Mouse (Mus musculus): ENCODE measurements around the gene Mmp11. TPM values are rescaled to one million over a fixed set of nuclear protein-coding genes. Genes with fewer than 3 reads are reported as not detected.
"Not testable (repeated sequence)": the region's sequence is repeated elsewhere in the genome, so short reads cannot be mapped to it uniquely, and the experiment has no call there.

Mmp11 gene
- polyA plus RNA-seq, 1 experiment, result 28.8 TPM

DNA sequence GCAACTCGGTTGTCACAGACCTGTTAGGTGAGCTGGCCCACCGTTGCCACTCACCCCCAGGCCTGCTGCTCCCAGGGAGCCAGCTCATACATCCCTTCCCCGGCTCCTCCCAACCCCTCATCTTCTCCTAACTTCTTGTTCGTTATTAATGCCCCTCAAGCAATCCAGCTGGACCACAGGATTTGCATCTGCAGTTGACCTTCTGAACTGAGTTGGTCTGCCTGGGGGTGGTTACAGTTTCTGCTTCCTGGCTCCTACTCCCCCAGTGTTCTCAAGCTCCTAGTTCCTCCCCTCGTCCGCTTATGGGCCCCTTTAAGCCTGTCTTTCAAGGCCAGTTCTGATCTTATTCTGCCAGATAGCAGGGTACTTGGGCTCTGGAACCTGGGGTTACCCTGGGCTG lies 41.7 kb downstream of the Mmp11 start:
- DNase-seq (ENCODE audit: low read depth), result no peak
- TF ChIP-seq CTCF (IDR thresholded peaks at IDR 0.05; ENCODE audit: borderline replicate concordance, extremely low read depth, insufficient read depth, insufficient read length) (no peak), POLR2A (IDR thresholded peaks at IDR 0.05; ENCODE audit: borderline replicate concordance, extremely low read depth, insufficient read depth, insufficient read length, poor library complexity, severe bottlenecking) (no peak)

DNA sequence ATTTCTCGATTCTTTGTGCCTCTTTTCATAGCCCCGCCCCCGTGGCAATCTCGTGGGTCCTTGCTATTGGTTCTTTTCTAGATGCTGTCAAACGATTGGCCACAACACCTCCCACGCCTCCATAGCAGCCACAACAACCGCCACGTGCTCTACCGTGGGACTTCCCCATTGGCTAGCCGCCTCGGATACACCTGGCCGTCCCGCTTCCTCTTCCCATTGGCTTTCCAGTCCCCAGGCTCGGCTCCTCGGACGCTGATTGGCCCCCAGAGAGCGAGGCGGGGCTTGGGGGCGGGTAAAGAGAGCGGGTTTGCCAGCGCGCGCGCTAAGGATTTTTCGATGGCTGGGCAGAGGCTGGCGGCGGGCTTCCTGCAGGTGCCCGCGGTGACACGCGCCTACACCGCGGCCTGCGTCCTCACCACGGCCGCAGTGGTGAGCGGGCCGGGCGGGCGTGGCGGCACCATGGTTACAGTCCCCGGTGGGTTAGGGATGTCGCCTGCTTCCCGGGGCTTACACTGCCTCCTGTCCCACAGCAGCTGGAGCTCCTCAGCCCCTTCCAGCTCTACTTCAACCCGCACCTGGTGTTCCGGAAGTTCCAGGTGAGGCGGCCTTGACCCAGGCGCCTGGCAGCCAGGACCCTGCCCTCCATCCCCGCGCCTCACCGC lies 43.1 kb downstream of the Mmp11 start, which contains the start of gene Derl3:
Gene Derl3, plus strand, starts transcription at position 325 of the 662 bp plus-strand sequence.
- TF ChIP-seq POLR2A (IDR thresholded peaks at IDR 0.05; ENCODE audit: borderline replicate concordance, extremely low read depth, insufficient read depth, insufficient read length, poor library complexity, severe bottlenecking) (no peak), CTCF (IDR thresholded peaks at IDR 0.05; ENCODE audit: borderline replicate concordance, extremely low read depth, insufficient read depth, insufficient read length) (no peak)
- DNase-seq (ENCODE audit: low read depth), result peak; percentile 99

DNA sequence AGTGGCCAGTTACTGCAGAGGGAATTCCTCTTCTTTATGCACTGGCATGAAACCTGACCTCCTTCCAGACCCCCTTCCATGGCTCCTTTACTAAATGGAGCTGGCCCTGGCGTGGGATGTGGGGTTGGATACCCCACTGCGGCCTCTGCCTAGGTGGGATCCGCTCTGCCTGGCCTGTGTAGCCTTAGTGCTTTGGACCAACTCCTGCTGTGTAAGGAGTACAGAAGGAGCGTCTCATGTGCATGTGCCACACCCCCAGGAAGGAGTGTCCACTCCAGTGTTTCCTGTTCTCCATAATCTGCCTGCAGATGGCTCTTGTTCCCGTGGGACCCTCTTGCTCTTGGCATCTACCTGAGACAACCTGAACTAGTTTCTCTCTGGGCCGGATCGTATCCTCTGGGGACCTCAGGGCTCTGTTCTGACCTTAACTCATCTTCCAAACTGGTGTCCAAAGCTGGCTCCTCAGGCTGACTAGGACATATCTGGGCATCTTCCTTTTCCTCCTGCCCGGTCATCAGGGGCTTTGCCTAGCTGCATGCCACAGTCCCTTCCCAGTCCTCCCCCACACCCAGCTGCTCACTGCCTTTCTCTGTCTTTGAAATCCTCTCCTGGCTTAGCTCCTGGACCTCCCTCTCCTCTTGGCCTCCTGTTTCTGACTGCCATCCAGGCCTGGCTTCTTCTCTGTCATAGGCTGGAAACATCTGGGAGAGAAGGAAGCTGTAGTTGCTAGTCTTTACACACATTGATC lies 46.7 kb downstream of the Mmp11 start:
- no peak for TF ChIP-seq CTCF (IDR thresholded peaks at IDR 0.05; ENCODE audit: borderline replicate concordance, extremely low read depth, insufficient read depth, insufficient read length)
- no peak for TF ChIP-seq POLR2A (IDR thresholded peaks at IDR 0.05; ENCODE audit: borderline replicate concordance, extremely low read depth, insufficient read depth, insufficient read length, poor library complexity, severe bottlenecking)
- DNase-seq (ENCODE audit: low read depth), result no peak

DNA sequence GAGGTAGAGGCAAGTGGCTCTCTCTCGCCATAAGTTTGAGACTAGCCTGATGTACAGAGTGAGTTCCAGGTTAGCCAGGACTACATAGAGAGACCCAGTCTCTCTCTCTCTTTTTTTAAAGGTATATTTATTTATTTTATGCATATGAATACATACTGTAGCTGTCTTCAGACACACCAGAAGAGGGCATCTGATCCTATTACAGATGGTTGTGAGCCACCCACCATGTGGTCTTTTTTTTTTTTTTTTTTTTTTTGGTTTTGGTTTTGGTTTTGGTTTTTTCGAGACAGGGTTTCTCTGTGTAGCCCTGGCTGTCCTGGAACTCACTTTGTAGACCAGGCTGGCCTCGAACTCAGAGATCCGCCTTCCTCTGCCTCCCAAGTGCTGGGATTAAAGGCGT lies 48.8 kb downstream of the Mmp11 start:
- DNase-seq (ENCODE audit: low read depth), result not testable (repeated sequence)

DNA sequence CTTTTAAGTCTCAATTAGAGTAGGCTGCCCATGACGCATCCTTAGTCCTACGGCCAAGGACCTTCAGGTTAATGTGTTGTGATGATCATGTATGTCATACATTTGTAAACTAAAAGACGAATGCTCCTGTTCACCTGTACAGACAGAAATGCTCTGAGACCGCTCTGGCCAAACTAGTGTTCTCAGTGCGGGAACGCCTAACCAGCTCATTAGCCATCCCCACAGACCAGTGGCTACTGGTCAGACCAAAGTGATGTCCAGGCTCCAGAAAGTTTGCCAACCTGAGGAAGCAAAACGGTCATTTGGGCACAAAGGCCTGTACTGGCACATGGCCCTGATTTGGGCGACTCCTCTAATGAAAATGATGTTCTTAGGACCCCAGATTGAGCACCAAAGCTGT lies 51.6 kb downstream of the Mmp11 start:
- TF ChIP-seq POLR2A (IDR thresholded peaks at IDR 0.05; ENCODE audit: borderline replicate concordance, extremely low read depth, insufficient read depth, insufficient read length, poor library complexity, severe bottlenecking) (no peak), CTCF (IDR thresholded peaks at IDR 0.05; ENCODE audit: borderline replicate concordance, extremely low read depth, insufficient read depth, insufficient read length) (no peak)
- DNase-seq (ENCODE audit: low read depth), result no peak

DNA sequence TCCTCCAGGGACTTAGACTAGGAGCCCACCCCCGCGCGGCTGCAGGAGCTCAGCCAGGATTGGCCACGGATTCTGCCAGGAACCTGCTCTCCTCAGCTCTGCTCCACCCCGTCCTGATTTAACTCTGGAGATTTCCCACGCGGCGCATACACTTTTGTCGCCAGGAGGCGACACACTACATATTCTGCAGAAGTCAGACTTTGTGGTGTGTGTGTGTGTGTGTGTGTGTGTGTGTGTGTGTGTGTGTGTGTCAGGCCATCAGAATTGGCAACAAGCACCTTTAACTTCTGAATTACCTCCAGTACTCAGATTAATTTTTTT lies 53.1 kb downstream of the Mmp11 start:
- peak; percentile 89 for DNase-seq (ENCODE audit: low read depth)
- TF ChIP-seq POLR2A (IDR thresholded peaks at IDR 0.05; ENCODE audit: borderline replicate concordance, extremely low read depth, insufficient read depth, insufficient read length, poor library complexity, severe bottlenecking) (no peak), CTCF (IDR thresholded peaks at IDR 0.05; ENCODE audit: borderline replicate concordance, extremely low read depth, insufficient read depth, insufficient read length) (peak; percentile 54; the same call in 1 of the 2 replicates)

DNA sequence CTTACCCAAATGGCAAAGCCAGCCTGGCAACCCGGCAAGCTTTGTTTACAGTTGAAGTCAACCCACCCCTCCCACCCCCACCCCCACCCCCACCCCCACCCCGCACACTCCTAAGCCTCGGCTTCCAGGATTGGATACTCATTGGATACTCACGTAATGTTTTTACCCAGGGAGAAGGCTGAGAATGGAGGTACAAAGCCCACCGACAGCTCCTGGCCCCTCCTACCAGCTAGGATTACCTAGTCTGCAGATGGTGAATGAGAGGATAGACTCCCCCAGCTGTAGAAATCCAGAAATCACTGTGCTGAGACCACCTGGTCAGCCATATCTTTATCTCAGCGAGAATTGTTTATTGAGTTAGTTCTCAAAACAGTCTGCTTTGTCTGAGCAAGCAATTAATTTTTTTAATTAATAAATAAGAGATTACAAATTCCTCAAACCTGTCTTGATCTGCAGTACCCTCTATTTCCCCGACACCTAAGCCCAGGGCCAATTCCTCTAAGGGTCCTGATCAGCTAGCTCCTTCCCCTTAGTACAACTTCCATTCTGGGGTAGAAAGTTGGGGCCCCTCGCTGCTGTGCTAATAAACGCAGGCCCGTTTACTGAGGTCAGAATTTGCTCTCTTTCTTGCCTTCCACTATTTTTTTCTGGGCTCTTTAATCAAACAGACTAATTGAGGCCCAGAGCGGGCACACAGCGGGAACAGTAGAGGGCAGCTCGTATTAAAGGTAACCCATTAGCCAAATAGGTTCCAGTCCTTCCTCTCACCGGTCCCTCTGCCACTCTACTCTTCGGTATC lies 53.7 kb downstream of the Mmp11 start:
- peak; percentile 52 for DNase-seq (ENCODE audit: low read depth)
- TF ChIP-seq POLR2A (IDR thresholded peaks at IDR 0.05; ENCODE audit: borderline replicate concordance, extremely low read depth, insufficient read depth, insufficient read length, poor library complexity, severe bottlenecking) (no peak), CTCF (IDR thresholded peaks at IDR 0.05; ENCODE audit: borderline replicate concordance, extremely low read depth, insufficient read depth, insufficient read length) (no peak)

DNA sequence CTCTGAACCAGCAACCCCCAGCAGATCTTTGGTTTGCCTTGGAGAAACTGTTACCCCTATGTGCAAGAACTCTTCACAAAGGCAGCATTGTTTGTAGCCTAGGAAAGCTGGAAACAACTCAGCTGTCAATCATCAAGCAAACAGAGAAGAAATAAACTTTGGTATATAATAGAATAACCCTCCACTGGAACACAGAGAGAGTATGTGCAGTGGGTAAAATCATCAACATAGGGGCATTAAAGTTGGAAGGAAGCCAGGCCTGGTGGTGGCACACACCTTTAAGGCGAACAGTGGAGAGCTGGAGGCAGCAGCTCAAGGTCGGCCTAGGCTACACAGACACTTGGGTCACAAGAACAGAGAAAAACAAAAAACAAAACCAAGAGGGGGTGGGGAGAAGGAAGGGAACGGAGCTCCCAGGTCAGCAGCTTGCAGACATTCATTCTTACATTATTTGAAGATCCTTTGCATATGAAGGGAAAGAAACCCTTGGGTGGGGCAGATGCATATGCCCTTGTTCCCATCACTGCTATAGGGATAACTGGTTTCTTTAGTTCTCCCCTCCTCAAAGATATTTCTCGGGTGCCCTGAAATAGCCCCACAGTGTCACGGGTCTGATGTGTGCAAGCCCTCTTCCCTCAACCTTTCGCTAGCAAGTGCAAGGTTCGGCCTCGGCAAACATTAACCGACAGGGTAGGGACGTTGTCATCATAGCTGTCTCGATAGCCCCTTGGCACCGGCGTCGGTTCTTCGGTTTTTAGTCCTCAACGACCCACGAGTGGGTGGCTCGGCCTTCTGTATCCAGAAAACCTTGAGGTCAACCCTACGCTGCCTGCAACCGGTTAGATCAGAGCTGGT lies 54.5 kb downstream of the Mmp11 start:
- peak; percentile 75 for DNase-seq (ENCODE audit: low read depth)
- TF ChIP-seq CTCF (IDR thresholded peaks at IDR 0.05; ENCODE audit: borderline replicate concordance, extremely low read depth, insufficient read depth, insufficient read length) (no peak), POLR2A (IDR thresholded peaks at IDR 0.05; ENCODE audit: borderline replicate concordance, extremely low read depth, insufficient read depth, insufficient read length, poor library complexity, severe bottlenecking) (no peak)

DNA sequence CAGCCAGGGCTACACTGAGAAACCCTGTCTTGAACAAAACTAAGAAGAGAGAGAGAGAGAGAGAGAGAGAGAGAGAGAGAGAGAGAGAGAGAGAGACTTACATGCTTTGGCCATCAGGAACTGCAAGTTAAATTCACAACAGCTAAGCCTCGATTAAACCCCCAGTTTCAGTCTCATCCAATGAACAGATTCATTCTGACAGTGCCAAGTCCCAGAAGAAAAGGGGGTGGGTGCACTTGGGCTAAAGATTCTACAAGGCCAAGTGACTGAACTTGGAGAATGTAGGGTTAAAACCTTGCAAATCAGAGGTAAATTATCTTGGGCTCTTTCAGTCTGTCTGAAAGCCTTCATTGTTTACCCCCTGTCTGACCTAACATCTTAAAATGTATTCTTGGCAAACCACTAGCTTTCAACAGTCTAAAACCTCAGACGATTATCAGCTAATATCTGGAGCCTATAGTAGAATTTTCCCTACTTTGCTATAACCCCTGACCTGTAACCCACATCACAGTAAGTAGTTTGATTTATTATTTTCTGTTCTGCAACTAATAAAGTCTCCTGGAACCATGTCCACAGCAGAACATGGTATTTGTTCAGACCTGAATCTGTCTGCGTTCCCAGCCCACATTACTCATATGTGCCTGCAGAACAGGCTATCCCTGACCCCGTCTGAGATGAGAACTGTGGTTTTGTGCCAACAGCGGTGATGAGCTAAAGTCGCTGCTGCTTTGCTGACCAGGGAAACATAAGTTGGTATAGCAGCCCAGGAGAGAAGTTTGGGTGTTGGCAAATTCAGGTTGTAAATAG lies 55.3 kb downstream of the Mmp11 start:
- DNase-seq (ENCODE audit: low read depth), result peak; percentile 72
- TF ChIP-seq CTCF (IDR thresholded peaks at IDR 0.05; ENCODE audit: borderline replicate concordance, extremely low read depth, insufficient read depth, insufficient read length) (no peak), POLR2A (IDR thresholded peaks at IDR 0.05; ENCODE audit: borderline replicate concordance, extremely low read depth, insufficient read depth, insufficient read length, poor library complexity, severe bottlenecking) (no peak)

DNA sequence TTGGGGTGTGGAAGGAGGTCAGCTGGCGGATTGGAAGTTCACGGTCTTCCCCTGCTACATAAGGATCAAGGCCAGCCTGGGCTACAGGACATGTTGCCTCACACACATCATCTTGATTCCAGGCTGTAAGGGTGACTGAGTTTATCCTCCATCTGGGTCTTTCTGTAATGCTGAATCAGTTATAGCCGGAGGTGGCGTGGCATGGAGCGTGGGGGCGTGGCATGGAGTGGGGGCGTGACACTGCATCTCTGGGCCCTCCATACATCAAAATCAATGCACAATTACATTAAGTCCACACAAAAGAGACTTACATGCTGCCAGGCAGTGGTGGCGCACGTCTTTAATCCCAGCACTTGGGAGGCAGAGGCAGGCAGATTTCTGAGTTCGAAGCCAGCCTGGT lies 55.9 kb downstream of the Mmp11 start:
- TF ChIP-seq POLR2A (IDR thresholded peaks at IDR 0.05; ENCODE audit: borderline replicate concordance, extremely low read depth, insufficient read depth, insufficient read length, poor library complexity, severe bottlenecking), result no peak
- no peak for TF ChIP-seq CTCF (IDR thresholded peaks at IDR 0.05; ENCODE audit: borderline replicate concordance, extremely low read depth, insufficient read depth, insufficient read length)
- DNase-seq (ENCODE audit: low read depth), result no peak
